Mouse (Mus musculus): ENCODE measurements around the gene Tbl3. TPM values are rescaled to one million over a fixed set of nuclear protein-coding genes. Genes with fewer than 3 reads are reported as not detected.

Gene Tbl3
- polyA plus RNA-seq, 1 experiment from 2014 or later: 33.4 TPM

- 6% methylated on average over 46 of the region's 51 CpGs for WGBS
- DNase-seq (ENCODE audit: low spot score): no peak
- Histone ChIP-seq H3K36me3 (ENCODE audit: insufficient read depth, low read length) (0 out of 2 replicates have a peak, but pooled peaks cover 3% of the 10 kb centered on the region), H3K9me3 (ENCODE audit: low read length) (no peaks in the 10 kb centered on the region), H3K4me3 (ENCODE audit: low read depth, low read length) (peak overlapping the region; percentile 69), H3K27me3 (replicated peaks; ENCODE audit: insufficient read depth, low read length) (0 out of 2 replicates have a peak, but pooled peaks cover 2% of the 10 kb centered on the region), H3K4me2 (replicated peaks; ENCODE audit: low read depth, low read length) (peak overlapping the region; percentile 82), H3K9ac (replicated peaks; ENCODE audit: low read depth) (peak overlapping the region; percentile 59), H3K27ac (ENCODE audit: low read length) (peak overlapping the region; percentile 78), H3K4me1 (ENCODE audit: insufficient read depth, low read depth, low read length) (no peaks in the 10 kb centered on the region)
- no peak for TF ChIP-seq CTCF (IDR thresholded peaks at IDR 0.05)
- no peak for TF ChIP-seq EP300 (IDR thresholded peaks at IDR 0.05)
- ATAC-seq: no peak
Measured at GRCm38 (mm10) chr17:24695326-24696010, 12.0 kb downstream of the Tbl3 start.

- no peak for DNase-seq (ENCODE audit: low spot score)
- H3K4me1 ChIP-seq (ENCODE audit: insufficient read depth, low read depth, low read length): peaks cover 5% of the 10 kb centered on the region; the same call in 1 of the 2 replicates
- no peaks in the 10 kb centered on the region for H3K9me3 ChIP-seq (ENCODE audit: low read length)
- no peak for ATAC-seq
- H3K27me3 ChIP-seq (replicated peaks; ENCODE audit: insufficient read depth, low read length): peaks cover 13% of the 10 kb centered on the region; the same call in 1 of the 2 replicates
- no peak overlapping the region for H3K4me3 ChIP-seq (ENCODE audit: low read depth, low read length)
- TF ChIP-seq EP300 (IDR thresholded peaks at IDR 0.05): no peak
- no peak for TF ChIP-seq CTCF (IDR thresholded peaks at IDR 0.05)
- no peak overlapping the region for H3K27ac ChIP-seq (ENCODE audit: low read length)
- no peaks in the 10 kb centered on the region for H3K36me3 ChIP-seq (ENCODE audit: insufficient read depth, low read length)
- 73% methylated on average over 5 of the region's 5 CpGs for WGBS
- H3K9ac ChIP-seq (replicated peaks; ENCODE audit: low read depth): no peak overlapping the region
- H3K4me2 ChIP-seq (replicated peaks; ENCODE audit: low read depth, low read length): no peak overlapping the region
Measured at GRCm38 (mm10) chr17:24692385-24692784, 15.1 kb downstream of the Tbl3 start.

GRCm38 (mm10) chr17:24689251-24690081 lies 18.0 kb downstream of the Tbl3 start, which contains the start of gene Syngr3:
TSS of gene Syngr3 (minus strand) at chr17:24689955.
- WGBS: under 1% methylated on average over 43 of the region's 55 CpGs
- Histone ChIP-seq H3K9me3 (ENCODE audit: low read length) (no peaks in the 10 kb centered on the region), H3K27me3 (replicated peaks; ENCODE audit: insufficient read depth, low read length) (peaks cover 13% of the 10 kb centered on the region; the same call in 1 of the 2 replicates), H3K4me1 (ENCODE audit: insufficient read depth, low read depth, low read length) (peaks cover 5% of the 10 kb centered on the region; the same call in 1 of the 2 replicates), H3K27ac (ENCODE audit: low read length) (no peak within 1 kb of the TSS), H3K36me3 (ENCODE audit: insufficient read depth, low read length) (no peaks in the 10 kb centered on the region), H3K4me3 (ENCODE audit: low read depth, low read length) (peak within 1 kb of the TSS; percentile 27), H3K9ac (replicated peaks; ENCODE audit: low read depth) (0 out of 2 replicates have a peak within 1 kb of the TSS, but pooled peaks have one; percentile 8), H3K4me2 (replicated peaks; ENCODE audit: low read depth, low read length) (peak within 1 kb of the TSS; percentile 52)
- no peak for DNase-seq (ENCODE audit: low spot score)
- TF ChIP-seq EP300 (IDR thresholded peaks at IDR 0.05) (no peak), CTCF (IDR thresholded peaks at IDR 0.05) (no peak)
- ATAC-seq: no peak

- ATAC-seq: no peak
- Histone ChIP-seq H3K27ac (ENCODE audit: low read length) (no peak overlapping the region), H3K9ac (replicated peaks; ENCODE audit: low read depth) (no peak overlapping the region; the same call in 1 of the 2 replicates), H3K36me3 (ENCODE audit: insufficient read depth, low read length) (no peaks in the 10 kb centered on the region), H3K4me2 (replicated peaks; ENCODE audit: low read depth, low read length) (peak overlapping the region; percentile 49), H3K9me3 (ENCODE audit: low read length) (no peaks in the 10 kb centered on the region), H3K4me1 (ENCODE audit: insufficient read depth, low read depth, low read length) (peaks cover 5% of the 10 kb centered on the region; the same call in 1 of the 2 replicates), H3K4me3 (ENCODE audit: low read depth, low read length) (peak overlapping the region; percentile 27), H3K27me3 (replicated peaks; ENCODE audit: insufficient read depth, low read length) (peaks cover 13% of the 10 kb centered on the region; the same call in 1 of the 2 replicates)
- TF ChIP-seq EP300 (IDR thresholded peaks at IDR 0.05): no peak
- TF ChIP-seq CTCF (IDR thresholded peaks at IDR 0.05): no peak
- no peak for DNase-seq (ENCODE audit: low spot score)
- WGBS: 22% methylated on average over 23 of the region's 23 CpGs
Measured at GRCm38 (mm10) chr17:24687599-24687998, 19.9 kb downstream of the Tbl3 start.

- Histone ChIP-seq H3K4me2 (replicated peaks; ENCODE audit: low read depth, low read length) (peak overlapping the region; percentile 49), H3K27ac (ENCODE audit: low read length) (no peak overlapping the region), H3K27me3 (replicated peaks; ENCODE audit: insufficient read depth, low read length) (peaks cover 13% of the 10 kb centered on the region; the same call in 1 of the 2 replicates), H3K9me3 (ENCODE audit: low read length) (no peaks in the 10 kb centered on the region), H3K4me3 (ENCODE audit: low read depth, low read length) (peak overlapping the region; percentile 27), H3K36me3 (ENCODE audit: insufficient read depth, low read length) (no peaks in the 10 kb centered on the region), H3K9ac (replicated peaks; ENCODE audit: low read depth) (no peak overlapping the region; the same call in 1 of the 2 replicates), H3K4me1 (ENCODE audit: insufficient read depth, low read depth, low read length) (peaks cover 5% of the 10 kb centered on the region; the same call in 1 of the 2 replicates)
- DNase-seq (ENCODE audit: low spot score) (peak; percentile 53), ATAC-seq (peak; percentile 81)
- WGBS: 1% methylated on average over 25 of the region's 25 CpGs
- TF ChIP-seq EP300 (IDR thresholded peaks at IDR 0.05) (no peak), CTCF (IDR thresholded peaks at IDR 0.05) (no peak)
Measured at GRCm38 (mm10) chr17:24687146-24687595, 20.3 kb downstream of the Tbl3 start.

GRCm38 (mm10) chr17:24686514-24686913 lies 20.9 kb downstream of the Tbl3 start:
- ATAC-seq: peak; percentile 62; the same call in 1 of the 2 replicates
- 40% methylated on average over 16 of the region's 16 CpGs for WGBS
- TF ChIP-seq CTCF (IDR thresholded peaks at IDR 0.05) (no peak), EP300 (IDR thresholded peaks at IDR 0.05) (no peak)
- no peak overlapping the region for H3K27ac ChIP-seq (ENCODE audit: low read length)
- peak; percentile 55 for DNase-seq (ENCODE audit: low spot score)
- H3K36me3 ChIP-seq (ENCODE audit: insufficient read depth, low read length): no peaks in the 10 kb centered on the region
- H3K27me3 ChIP-seq (replicated peaks; ENCODE audit: insufficient read depth, low read length): peaks cover 13% of the 10 kb centered on the region; the same call in 1 of the 2 replicates
- H3K4me2 ChIP-seq (replicated peaks; ENCODE audit: low read depth, low read length): no peak overlapping the region
- no peak overlapping the region for H3K4me3 ChIP-seq (ENCODE audit: low read depth, low read length)
- H3K9ac ChIP-seq (replicated peaks; ENCODE audit: low read depth): no peak overlapping the region
- peaks cover 5% of the 10 kb centered on the region; the same call in 1 of the 2 replicates for H3K4me1 ChIP-seq (ENCODE audit: insufficient read depth, low read depth, low read length)
- H3K9me3 ChIP-seq (ENCODE audit: low read length): no peaks in the 10 kb centered on the region

Data from lung, postnatal 0 days (tissue).